Mouse (Mus musculus) myocyte (in vitro differentiated cells): ENCODE data around the gene Gba2.

ENCODE experiments used
- MAX ChIP-seq: IDR thresholded peaks from one replicate; pipeline ENCODE4 v1.6.1; 2011; ENCODE audit warnings: low read depth, mild to moderate bottlenecking, control low read depth
- MYOD1 ChIP-seq, 3 experiments: IDR thresholded peaks; one replicate each; pipeline ENCODE4 v1.6.1; 2011; ENCODE audit warnings: control low read depth in 2 of 3, low read depth in 2 of 3, mild to moderate bottlenecking in 2 of 3, moderate library complexity in 1 of 3; ENCODE audit not compliant: insufficient read length in 2 of 3, control insufficient read depth in 1 of 3
- POLR2A ChIP-seq: IDR thresholded peaks from one replicate; pipeline ENCODE4 v1.6.1; 2011; ENCODE audit warnings: low read depth, mild to moderate bottlenecking, control low read depth, moderate library complexity; ENCODE audit not compliant: insufficient read length
- TCF12 ChIP-seq: IDR thresholded peaks from one replicate; pipeline ENCODE4 v1.6.1; 2011; ENCODE audit warnings: mild to moderate bottlenecking, control low read depth; ENCODE audit not compliant: poor library complexity, insufficient read depth, severe bottlenecking
- USF1 ChIP-seq: IDR thresholded peaks from one replicate; pipeline ENCODE4 v1.6.1; 2011; ENCODE audit warnings: low read depth, mild to moderate bottlenecking, control low read depth, moderate library complexity

- TF ChIP-seq POLR2A (no peak), MYOD1 (IDR thresholded peaks at IDR 0.05; ENCODE audit: control insufficient read depth in 1 of 3, insufficient read length in 2 of 3, low read depth in 2 of 3) (no peak), MAX (no peak), TCF12 (no peak), USF1 (no peak)
These were observed 21.7 kb upstream of the Gba2 start for GRCm38 (mm10) chr4:43600195-43600934.
